Mouse (Mus musculus) cerebral cortex, adult 2 months (tissue): Measurements from ENCODE around the gene Dclre1a.

ENCODE experiments used
- WGBS: fragments of 180-500 bp; shearing (Covaris S2); methylation state at CpG from one replicate; pipeline ENCODE4 v1.1.7; 2018; 5-methylcytosine and 5-hydroxymethylcytosine counted together

Gene Dclre1a

GRCm38 (mm10) chr19:56547456-56548229 lies at the start of gene Dclre1a:
Dclre1a (minus strand) TSS chr19:56548222.
- WGBS = 7% methylated on average over 20 of the region's 20 CpGs

- 85% methylated on average over 9 of the region's 9 CpGs for WGBS
Observed at GRCm38 (mm10) chr19:56592472-56592871, 44.5 kb upstream of the Dclre1a start.

DNA sequence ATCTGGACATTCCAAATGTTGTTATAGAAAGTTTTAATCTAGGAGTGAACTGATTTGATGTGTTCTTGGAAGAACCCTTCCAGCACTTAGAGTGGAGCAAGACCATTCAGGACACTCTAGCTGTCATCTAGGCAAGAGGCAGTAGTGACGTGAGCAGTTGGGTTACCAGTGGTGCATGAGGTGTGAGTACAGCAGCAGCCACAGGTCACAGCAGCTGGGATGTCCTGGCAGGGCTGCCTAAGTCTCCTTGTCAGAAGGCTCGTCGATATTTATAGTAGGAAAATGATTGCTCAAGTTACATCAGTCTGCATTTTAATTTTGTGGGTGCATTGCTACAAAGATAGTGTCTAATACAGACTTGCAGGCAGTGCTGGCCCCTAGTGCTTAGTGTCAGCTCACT lies 42.2 kb upstream of the Dclre1a start:
- 91% methylated on average over 3 of the region's 3 CpGs for WGBS

- 99% methylated on average over 5 of the region's 5 CpGs for WGBS
Observed at GRCm38 (mm10) chr19:56589455-56589854, 41.4 kb upstream of the Dclre1a start.

- WGBS = 87% methylated on average over 6 of the region's 6 CpGs
Observed at GRCm38 (mm10) chr19:56589008-56589407, 41.0 kb upstream of the Dclre1a start.

- 36% methylated on average over 6 of the region's 6 CpGs for WGBS
Observed at GRCm38 (mm10) chr19:56588205-56588626, 40.2 kb upstream of the Dclre1a start.

DNA sequence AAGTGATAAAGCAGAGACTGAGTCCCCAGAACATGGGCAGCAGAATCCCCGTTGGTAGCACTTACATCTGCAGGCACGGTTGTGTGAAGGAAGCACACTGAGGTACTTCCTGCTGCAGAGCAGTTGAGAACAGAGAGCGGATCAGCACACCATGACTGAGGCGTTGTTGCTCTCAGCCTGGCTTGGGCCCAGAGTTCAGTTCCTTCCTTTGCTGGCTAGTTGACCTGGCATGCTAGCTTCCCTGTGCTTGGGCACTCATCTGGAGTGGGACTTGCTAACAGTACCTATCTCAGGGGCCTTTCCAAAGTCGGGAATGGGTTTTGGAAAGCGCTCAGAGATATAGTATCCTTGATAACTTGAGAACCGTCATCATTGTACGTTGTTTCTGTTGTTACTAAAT lies 38.3 kb upstream of the Dclre1a start:
- 75% methylated on average over 8 of the region's 8 CpGs for WGBS

DNA sequence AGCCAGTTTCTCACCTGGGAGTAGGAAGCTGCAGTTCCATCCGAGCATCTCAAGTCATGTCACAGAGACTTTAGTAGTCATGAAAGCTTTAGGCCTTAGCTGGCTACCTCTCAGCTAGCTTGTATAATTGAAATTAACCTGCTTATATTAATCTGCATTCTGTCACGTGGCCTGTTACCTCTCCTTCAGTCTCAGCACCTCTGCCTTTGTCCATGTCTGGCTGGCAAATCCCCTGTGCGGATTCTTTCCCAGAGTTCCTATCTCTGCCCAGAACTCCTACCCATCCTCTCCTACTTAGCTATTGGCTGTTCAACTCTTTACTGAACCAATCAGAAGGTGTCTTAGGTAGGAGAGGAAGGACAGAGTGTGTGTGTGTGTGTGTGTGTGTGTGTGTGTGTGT lies 36.3 kb upstream of the Dclre1a start:
- 92% methylated on average over 3 of the region's 3 CpGs for WGBS

DNA sequence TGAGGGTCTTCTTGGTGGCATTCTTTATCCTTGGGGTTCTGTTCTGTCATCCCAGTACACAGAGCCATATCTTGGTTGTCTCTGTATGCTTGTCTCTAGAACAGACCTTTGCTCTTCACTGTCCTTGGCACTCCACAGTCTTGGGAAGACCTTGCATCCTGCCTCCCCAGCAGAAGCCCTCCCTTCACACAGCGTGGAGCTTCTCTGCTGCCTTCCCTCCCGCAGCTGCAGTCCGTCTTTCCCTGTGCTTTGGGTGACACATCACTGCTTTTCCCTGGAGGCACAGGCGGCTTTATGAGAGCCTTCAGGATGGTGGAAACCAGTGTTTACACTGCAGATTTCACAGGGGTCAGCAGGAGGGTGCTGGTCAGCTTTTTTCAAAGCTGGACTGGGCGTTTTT lies 35.8 kb upstream of the Dclre1a start:
- 67% methylated on average over 5 of the region's 5 CpGs for WGBS

DNA sequence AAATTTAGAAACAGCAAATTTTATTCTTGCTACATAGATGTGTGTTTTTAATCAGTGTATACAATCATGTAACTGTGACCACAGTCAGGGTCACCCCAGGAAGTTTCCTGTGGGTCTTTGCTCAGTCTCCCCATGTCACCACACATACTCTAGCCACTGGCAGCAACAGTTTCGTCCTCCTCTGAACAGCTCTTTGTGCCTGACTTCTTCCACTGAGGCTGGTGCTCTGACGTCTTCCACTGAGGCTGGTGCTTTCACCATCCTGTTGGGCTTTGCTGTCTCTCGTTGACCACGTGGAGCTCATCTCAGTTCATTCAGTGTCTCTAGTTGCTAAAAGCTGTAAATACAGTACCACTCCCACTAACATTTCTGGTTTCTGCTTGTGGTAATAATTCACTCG lies 34.0 kb upstream of the Dclre1a start:
- 75% methylated on average over 5 of the region's 5 CpGs for WGBS

- WGBS = 100% methylated on average over 1 of the region's 1 CpGs
Observed at GRCm38 (mm10) chr19:56577801-56578200, 29.8 kb upstream of the Dclre1a start.

DNA sequence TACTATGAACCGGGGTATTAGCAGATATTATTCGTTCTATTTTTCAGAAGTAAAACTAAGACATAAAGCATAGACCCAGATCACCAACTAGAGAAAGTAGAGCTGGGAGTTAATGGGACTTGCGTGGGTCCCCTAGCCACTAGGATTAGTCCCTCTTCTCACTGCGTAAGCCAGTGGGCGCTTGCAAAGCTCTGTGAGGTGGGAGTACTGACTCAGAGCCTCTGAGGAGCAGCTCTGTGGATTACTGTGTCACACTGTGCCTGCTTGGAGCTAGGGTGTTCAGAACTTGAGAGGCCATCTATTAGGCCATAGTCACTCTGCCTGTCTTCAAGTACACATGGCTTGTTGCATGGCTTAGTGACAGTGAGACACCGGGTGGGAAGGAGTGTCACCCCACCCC lies 25.2 kb upstream of the Dclre1a start:
- 69% methylated on average over 6 of the region's 6 CpGs for WGBS

DNA sequence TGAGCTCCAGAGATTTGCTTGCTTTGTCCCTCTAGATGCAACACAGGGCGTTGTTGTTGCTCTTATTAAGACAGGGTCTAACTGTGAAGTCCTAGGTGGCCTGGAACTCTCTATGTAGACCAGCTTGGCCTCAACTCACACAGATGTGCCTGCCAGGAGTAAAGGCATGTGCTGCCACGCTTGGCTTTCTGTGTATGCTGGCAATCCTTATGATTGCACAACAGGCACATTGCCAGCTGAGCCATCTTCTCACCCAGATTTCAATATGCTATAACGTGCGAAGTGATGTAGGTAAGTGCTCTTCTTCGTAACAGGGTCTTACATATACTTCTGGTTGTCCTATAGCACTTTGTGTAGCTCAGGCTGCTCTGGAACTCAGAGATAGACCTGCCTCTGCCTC lies 23.9 kb upstream of the Dclre1a start:
- WGBS = 69% methylated on average over 5 of the region's 5 CpGs

DNA sequence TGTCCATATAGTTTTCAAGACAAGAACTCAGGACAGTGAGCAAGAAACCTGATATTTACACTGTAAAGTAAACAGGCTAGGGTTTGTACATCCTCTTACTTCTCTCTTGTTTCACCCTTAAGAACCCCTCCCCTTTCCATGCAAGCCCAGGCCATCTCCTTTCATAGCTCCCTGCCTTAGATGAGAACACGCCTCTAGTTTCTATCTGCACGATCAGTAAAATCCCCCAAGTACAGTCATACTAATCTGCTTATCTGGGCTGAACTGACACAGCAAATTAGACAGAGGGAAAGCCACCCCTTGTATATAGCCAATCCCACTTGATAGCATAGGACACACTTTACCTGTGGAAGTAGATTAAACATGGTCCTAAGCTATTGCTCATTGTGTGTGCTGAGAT lies 23.2 kb upstream of the Dclre1a start:
- WGBS = 82% methylated on average over 2 of the region's 2 CpGs

- WGBS = 87% methylated on average over 8 of the region's 8 CpGs
Observed at GRCm38 (mm10) chr19:56570781-56571180, 22.8 kb upstream of the Dclre1a start.

DNA sequence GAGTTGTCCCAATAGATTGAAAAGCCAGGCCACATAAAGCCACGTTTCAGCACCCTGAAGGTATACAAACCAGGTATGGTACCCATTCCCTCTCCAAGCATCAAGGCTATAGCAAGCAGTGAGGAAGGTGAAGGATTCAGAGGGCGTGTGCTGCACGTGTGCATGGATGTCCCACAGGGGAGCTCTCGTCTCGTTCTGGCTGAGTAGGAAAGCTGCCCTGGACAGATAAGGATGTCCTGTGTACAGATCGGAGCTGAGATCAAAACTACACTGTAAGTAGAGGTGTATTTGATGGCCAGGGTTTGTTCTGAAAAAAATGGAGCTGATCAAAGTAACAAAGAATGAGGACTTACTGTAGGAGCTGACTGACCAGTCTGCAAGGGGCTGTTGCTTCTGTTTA lies 18.9 kb upstream of the Dclre1a start:
- 80% methylated on average over 6 of the region's 6 CpGs for WGBS

DNA sequence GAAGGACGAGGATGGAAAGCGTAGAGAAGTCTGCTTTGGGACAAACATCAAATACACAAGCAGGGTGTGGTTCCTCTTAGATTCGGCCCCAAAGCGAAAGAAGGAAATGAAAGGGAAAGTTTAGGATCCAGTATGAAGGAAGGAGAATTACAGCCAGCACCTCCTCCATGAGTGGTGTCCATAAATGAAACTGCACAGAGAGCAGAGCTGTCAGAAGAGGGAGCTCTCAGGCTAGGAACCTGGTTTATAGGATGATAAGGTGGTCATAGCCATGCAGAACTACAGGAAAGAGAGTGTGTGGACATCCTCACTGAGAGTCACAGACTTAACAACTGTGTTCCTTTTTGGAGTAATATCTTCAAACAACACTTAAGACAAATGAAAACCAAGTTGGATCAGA lies 18.0 kb upstream of the Dclre1a start:
- 62% methylated on average over 4 of the region's 4 CpGs for WGBS

- WGBS = 44% methylated on average over 6 of the region's 6 CpGs
Observed at GRCm38 (mm10) chr19:56565358-56565757, 17.3 kb upstream of the Dclre1a start.

DNA sequence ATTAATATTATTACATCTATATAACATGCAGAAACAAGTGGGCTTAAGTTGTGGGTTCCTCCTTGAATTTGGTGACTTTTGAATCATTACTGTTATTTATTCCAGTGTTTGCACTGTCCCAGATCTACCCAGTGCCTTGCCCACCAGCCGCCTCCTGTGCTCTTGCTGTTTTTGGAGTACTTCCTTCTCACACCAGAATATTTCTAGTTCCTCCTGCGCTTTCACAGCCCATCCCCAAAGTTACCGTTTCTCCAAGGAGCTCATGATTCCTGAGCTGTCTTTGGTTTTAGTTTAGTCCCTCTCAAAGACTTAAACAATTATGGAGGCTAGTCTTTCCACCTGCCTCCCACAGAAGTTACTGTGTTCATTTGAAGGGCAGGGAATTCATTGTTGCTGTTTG lies 15.4 kb upstream of the Dclre1a start:
- WGBS = 40% methylated on average over 3 of the region's 3 CpGs

GRCm38 (mm10) chr19:56562433-56563138 lies 14.6 kb upstream of the Dclre1a start:
- WGBS = 76% methylated on average over 9 of the region's 9 CpGs

DNA sequence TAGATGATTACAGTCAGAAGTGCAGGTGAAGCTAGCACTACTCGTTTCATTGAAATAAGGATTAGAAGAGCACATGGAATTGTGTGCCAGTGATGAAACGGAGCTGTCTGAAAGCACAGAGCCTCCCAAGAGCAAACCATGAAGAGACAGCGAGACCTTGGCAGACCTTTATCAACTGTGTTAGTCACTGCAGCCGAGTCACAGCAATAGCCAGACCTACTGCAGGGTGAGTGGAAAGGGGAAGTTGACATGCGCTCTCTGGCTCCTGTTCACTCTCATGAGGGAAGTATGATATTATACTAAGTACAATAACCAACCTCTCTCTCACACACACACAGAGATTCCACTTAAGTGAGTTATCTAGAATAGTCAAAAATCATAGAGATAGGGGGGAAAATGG lies 8.0 kb upstream of the Dclre1a start:
- WGBS = 72% methylated on average over 5 of the region's 5 CpGs

DNA sequence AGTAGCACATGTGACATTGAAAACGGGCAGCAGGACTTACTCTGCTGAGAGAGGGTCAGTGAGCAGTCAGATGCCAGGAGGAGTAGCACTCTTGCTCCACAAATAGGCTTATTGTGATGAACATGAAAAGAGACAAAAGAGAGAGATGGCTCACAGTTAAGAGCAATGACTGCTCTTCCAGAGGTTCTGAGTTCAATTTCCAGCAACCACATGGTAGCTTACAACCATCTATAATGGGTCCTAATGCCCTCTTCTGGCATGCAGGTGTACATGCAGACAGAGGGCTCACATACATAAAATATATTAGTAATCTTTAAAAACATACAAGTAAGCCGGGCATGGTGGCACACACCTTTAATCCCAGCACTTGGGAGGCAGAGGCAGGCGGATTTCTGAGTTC lies 5.2 kb upstream of the Dclre1a start:
- WGBS = 98% methylated on average over 3 of the region's 3 CpGs

GRCm38 (mm10) chr19:56549033-56549680 lies 1.1 kb upstream of the Dclre1a start:
- 17% methylated on average over 18 of the region's 18 CpGs for WGBS
